Mouse (Mus musculus) stomach, postnatal 0 days (tissue): Measurements from ENCODE around the gene Lrrc36. TPM values are rescaled to one million over a fixed set of nuclear protein-coding genes. Genes with fewer than 3 reads are reported as not detected.

Source experiments
- ATAC-seq: fragments of 200-750 bp; cut with Nextera tagmentation; 2 replicates; pipeline ENCODE4 v1.8.0; 2017; ENCODE audit not compliant: low FRiP score, low TSS enrichment
- DNase-seq: peaks from one replicate; pipeline ENCODE4 v3.0.0-alpha.2; 2016; ENCODE audit warnings: low spot score
- H3K27ac ChIP-seq: fragments of 300-500 bp; sonication (generic); replicated peaks from 2 replicates; pipeline ENCODE4 v1.5.1; 2014; ENCODE audit warnings: mild to moderate bottlenecking, control low read depth
- H3K27me3 ChIP-seq: fragments of 300-500 bp; sonication (generic); 2 replicates; pipeline ENCODE4 v1.6.1; 2014; ENCODE audit warnings: low read length; ENCODE audit not compliant: control insufficient read depth, insufficient read depth
- H3K36me3 ChIP-seq: fragments of 300-500 bp; sonication (generic); 2 replicates; pipeline ENCODE4 v1.6.1; 2014; ENCODE audit warnings: low read length, mixed read lengths; ENCODE audit not compliant: control insufficient read depth, insufficient read depth
- H3K4me1 ChIP-seq: fragments of 300-500 bp; sonication (generic); replicated peaks from 2 replicates; pipeline ENCODE4 v1.6.1; 2014; ENCODE audit warnings: antibody characterized with exemption; ENCODE audit not compliant: control insufficient read depth, insufficient read depth
- H3K4me2 ChIP-seq: fragments of 300-500 bp; sonication (generic); replicated peaks from 2 replicates; pipeline ENCODE4 v1.6.1; 2014; ENCODE audit warnings: low read depth, mild to moderate bottlenecking, control low read depth, moderate library complexity
- H3K4me3 ChIP-seq: fragments of 300-500 bp; sonication (generic); 2 replicates; pipeline ENCODE4 v1.5.1; 2014; ENCODE audit warnings: low read depth, low read length, control low read depth
- H3K9ac ChIP-seq: fragments of 300-500 bp; sonication (generic); 2 replicates; pipeline ENCODE4 v1.6.1; 2014; ENCODE audit warnings: mild to moderate bottlenecking, low read length, control low read depth, mixed read lengths
- H3K9me3 ChIP-seq: fragments of 300-500 bp; sonication (generic); 2 replicates; pipeline ENCODE4 v1.6.1; 2016; ENCODE audit warnings: low read length; ENCODE audit not compliant: control insufficient read depth
- CTCF ChIP-seq: IDR thresholded peaks from 2 replicates; pipeline ENCODE4 v1.5.1; 2016; ENCODE audit warnings: antibody characterized with exemption, low read depth, mild to moderate bottlenecking, moderate library complexity
- EP300 ChIP-seq: optimal IDR thresholded peaks from 2 replicates; pipeline ENCODE3; 2016; ENCODE audit warnings: antibody characterized with exemption
- WGBS: fragments of 180-500 bp; shearing (Covaris S2); extraction: QIAGEN DNeasy Blood & Tissue Kit; methylation state at CpG from one replicate; pipeline ENCODE4 v1.1.7; 2014; 5-methylcytosine and 5-hydroxymethylcytosine counted together
- polyA plus RNA-seq: library from polyadenylated mRNA; unstranded; fragments of >200 nt; fragmentation: Nextera tagmentation; extraction: Ambion mirVana; gene quantifications from 2 replicates; pipeline ENCODE4 v1.2.1, GENCODE M21; 2015

Gene Lrrc36
- polyA plus RNA-seq, 1 experiment from 2014 or later = 0.08 TPM

DNA sequence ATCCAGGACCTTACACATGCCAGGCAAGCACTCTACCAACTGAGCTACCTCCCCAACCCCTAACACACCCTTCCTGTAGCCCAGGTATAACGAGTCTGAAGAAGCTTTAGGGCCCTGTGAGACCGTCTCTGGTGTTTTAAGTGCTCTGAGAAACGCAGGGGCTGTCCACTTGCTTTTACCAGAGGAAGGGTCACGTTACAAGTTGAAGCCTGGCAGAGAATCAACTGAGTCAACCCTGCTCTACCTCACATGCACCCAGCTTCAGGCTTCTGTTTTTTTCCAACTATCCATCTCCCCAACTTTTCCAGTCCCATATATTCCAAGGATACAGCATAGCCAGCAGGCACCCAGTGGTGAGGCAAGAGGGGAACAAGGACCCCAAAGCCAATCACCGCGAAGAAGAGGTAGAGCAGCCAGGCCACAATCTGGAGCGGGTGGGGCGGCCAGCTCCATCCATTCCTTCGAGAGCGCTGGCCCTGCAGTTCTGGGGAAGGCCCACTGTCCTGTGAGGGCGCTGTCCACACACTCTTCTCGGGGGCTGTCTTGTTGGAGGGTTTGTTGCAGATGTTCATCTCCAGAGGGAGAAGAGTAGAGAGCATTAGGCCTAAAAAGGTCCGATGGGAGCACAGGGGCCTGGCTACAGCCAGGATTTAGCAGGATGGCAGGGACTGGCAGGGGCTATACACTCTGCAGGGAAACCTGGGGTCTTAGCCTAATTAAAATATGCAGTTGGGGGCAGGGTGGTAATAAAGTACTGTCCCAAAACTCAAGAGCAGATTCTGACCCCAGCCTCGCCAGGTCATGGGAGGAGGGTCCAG lies 70.0 kb downstream of the Lrrc36 start:
- WGBS = 51% methylated on average over 14 of the region's 14 CpGs
- 0 out of 2 replicates have a peak overlapping the region, but pooled peaks have one; percentile 30 for H3K27ac ChIP-seq
- 0 out of 2 replicates have a peak overlapping the region, but pooled peaks have one; percentile 27 for H3K9ac ChIP-seq
- ATAC-seq (peak; percentile 64), DNase-seq (peak; percentile 65)
- H3K4me3 ChIP-seq = no peak overlapping the region
- no peak overlapping the region for H3K4me2 ChIP-seq
- H3K4me1 ChIP-seq = no peaks in the 10 kb centered on the region
- no peaks in the 10 kb centered on the region for H3K27me3 ChIP-seq
- peaks cover 10% of the 10 kb centered on the region for H3K36me3 ChIP-seq
- no peaks in the 10 kb centered on the region for H3K9me3 ChIP-seq
- TF ChIP-seq CTCF = peak; percentile 82
- TF ChIP-seq EP300 = no peak

DNA sequence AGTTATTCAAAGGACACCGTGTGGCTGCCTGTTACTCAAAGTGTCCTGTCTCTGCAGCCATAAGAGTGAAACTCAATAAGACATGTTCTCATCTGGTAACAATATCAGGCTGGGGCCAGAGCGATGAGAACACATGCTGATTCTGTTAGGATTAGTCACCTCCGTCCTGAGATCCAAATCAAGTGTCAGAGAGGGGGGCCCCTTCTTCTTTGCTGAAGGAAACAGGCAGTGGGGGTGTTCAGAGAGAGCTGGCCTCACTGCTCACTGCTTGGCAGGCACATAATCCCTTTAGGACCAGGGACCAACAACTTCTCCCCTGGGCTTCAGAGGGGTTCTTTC lies 70.6 kb downstream of the Lrrc36 start:
- DNase-seq (no peak), ATAC-seq (peak; percentile 32)
- Histone ChIP-seq H3K4me3 (no peak overlapping the region), H3K9me3 (no peaks in the 10 kb centered on the region), H3K27ac (no peak overlapping the region), H3K4me1 (no peaks in the 10 kb centered on the region), H3K27me3 (no peaks in the 10 kb centered on the region), H3K9ac (no peak overlapping the region), H3K36me3 (peaks cover 7% of the 10 kb centered on the region; the same call in 1 of the 2 replicates), H3K4me2 (no peak overlapping the region)
- TF ChIP-seq CTCF (no peak), EP300 (no peak)
- WGBS = 61% methylated on average over 3 of the region's 3 CpGs

DNA sequence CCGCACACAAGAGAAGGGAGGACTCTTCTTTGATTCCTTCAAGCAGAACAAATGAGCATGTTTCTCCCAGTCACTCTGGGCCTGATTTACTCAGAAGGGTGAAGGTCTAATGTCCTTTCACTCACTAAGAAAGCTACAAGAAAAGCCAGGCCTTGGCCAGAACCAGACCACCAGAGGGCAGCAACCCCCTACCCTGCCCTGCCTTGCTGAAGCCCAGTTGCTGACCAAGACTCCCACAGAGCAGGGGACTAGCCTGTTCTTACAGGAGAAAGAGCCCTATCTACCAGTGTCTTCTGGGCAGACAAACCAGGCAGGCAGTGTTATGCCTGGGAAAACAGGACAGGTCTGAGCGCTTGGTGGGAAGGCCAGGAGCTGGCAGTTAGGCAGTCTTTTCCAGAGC lies 71.0 kb downstream of the Lrrc36 start:
- no peak overlapping the region for H3K9ac ChIP-seq
- H3K4me1 ChIP-seq = no peaks in the 10 kb centered on the region
- WGBS = 37% methylated on average over 2 of the region's 2 CpGs
- peak overlapping the region; percentile 24; the same call in 1 of the 2 replicates for H3K27ac ChIP-seq
- no peaks in the 10 kb centered on the region for H3K27me3 ChIP-seq
- H3K4me2 ChIP-seq = no peak overlapping the region
- DNase-seq (peak; percentile 72), ATAC-seq (peak; percentile 44)
- H3K36me3 ChIP-seq = peaks cover 7% of the 10 kb centered on the region; the same call in 1 of the 2 replicates
- H3K9me3 ChIP-seq = no peaks in the 10 kb centered on the region
- TF ChIP-seq EP300 = no peak
- TF ChIP-seq CTCF = peak; percentile 83
- H3K4me3 ChIP-seq = no peak overlapping the region

DNA sequence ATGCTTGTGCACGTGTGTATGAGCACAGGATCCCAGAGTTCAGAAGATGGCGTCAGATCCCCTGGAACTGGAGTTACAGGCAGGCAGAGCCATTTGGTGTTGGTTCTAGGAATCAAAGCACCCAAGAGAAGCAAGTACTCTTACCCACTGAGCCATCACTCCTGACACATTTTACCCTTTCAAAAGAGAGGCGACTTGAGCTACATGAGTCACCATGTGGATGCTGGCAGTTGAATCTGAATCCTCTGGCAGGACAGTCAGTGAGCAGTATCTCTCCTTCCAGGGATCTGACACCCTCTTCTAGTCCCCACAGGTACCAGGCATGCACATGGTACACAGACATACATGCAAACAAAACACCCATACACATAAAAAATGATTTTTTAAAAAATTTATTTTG lies 74.7 kb downstream of the Lrrc36 start:
- H3K4me3 ChIP-seq = no peak overlapping the region
- no peak overlapping the region for H3K9ac ChIP-seq
- H3K4me1 ChIP-seq = no peaks in the 10 kb centered on the region
- no peaks in the 10 kb centered on the region for H3K27me3 ChIP-seq
- no peak for DNase-seq
- no peak overlapping the region for H3K27ac ChIP-seq
- H3K4me2 ChIP-seq = no peak overlapping the region
- H3K36me3 ChIP-seq = no peaks in the 10 kb centered on the region
- ATAC-seq = no peak
- TF ChIP-seq CTCF (no peak), EP300 (no peak)
- no peaks in the 10 kb centered on the region for H3K9me3 ChIP-seq
- WGBS = 58% methylated on average over 3 of the region's 3 CpGs

DNA sequence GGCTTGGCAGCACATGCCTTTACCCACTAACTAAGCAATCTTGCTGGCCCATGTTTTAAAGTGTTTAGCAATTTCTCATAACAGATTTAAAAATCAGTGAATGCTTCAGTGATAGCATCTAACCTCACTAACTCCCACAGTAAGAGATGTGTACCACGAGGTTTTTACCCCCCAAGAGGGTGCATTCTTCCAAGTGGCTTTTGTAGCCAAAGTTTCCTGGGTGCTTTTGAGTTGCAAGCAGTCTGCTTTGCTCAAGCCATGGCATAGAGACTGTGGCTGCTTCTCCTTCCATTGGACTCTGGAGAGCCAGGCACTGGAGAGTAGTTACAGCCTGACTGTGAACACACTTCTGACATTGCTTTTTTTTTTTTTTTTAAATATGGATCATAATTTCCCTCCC lies 75.9 kb downstream of the Lrrc36 start:
- Histone ChIP-seq H3K4me1 (no peaks in the 10 kb centered on the region), H3K9me3 (no peaks in the 10 kb centered on the region), H3K4me3 (no peak overlapping the region), H3K27ac (no peak overlapping the region), H3K9ac (no peak overlapping the region), H3K27me3 (no peaks in the 10 kb centered on the region), H3K36me3 (no peaks in the 10 kb centered on the region), H3K4me2 (no peak overlapping the region)
- ATAC-seq (no peak), DNase-seq (no peak)
- WGBS = 54% methylated on average over 1 of the region's 1 CpGs
- no peak for TF ChIP-seq EP300
- no peak for TF ChIP-seq CTCF

DNA sequence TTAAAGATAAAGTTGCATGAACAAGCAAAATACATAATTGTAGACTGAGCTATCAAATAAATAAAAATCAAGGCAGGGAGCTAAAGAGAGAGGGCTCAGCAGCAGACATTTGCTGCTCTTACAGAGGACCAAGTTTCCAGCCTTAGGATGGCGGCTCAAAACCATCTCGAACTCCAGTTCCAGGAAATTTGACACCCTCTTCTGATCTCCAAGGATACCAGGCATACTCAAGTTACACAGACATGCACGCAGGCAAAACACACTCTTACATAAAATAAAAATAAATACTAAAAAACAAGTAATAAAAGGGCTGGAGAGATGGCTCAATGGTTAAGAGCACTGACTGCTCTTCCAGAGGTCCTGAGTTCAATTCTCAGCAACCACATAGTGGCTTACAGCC lies 80.1 kb downstream of the Lrrc36 start:
- no peak overlapping the region for H3K4me3 ChIP-seq
- H3K4me2 ChIP-seq = no peak overlapping the region
- whole genome bisulfite sequencing = 37% methylated on average over 3 of the region's 3 CpGs
- no peak for ATAC-seq
- DNase-seq = no peak
- H3K4me1 ChIP-seq = no peaks in the 10 kb centered on the region; the same call in 1 of the 2 replicates
- no peak overlapping the region for H3K9ac ChIP-seq
- no peak for TF ChIP-seq EP300
- TF ChIP-seq CTCF = no peak
- H3K27ac ChIP-seq = no peak overlapping the region
- H3K36me3 ChIP-seq = no peaks in the 10 kb centered on the region
- H3K9me3 ChIP-seq = no peaks in the 10 kb centered on the region
- H3K27me3 ChIP-seq = no peaks in the 10 kb centered on the region
